Mouse (Mus musculus): ENCODE data around the gene Kctd17. TPM values are rescaled to one million over a fixed set of nuclear protein-coding genes. Genes with fewer than 3 reads are reported as not detected.

Kctd17 gene
- polyA plus RNA-seq, 1 experiment from 2014 or later = 22.0 TPM

GRCm38 (mm10) chr15:78478073-78478472 is 49.7 kb downstream of the Kctd17 start:
- H3K9me3 ChIP-seq (ENCODE audit: control insufficient read depth, low read length) = no peaks in the 10 kb centered on the region
- ATAC-seq (ENCODE audit: insufficient number of reproducible peaks, insufficient read depth, low FRiP score, low read depth) = no peak
- no peak overlapping the region for H3K9ac ChIP-seq (ENCODE audit: low read length)

GRCm38 (mm10) chr15:78479470-78479869 is 51.1 kb downstream of the Kctd17 start:
- Histone ChIP-seq H3K36me3 (ENCODE audit: control insufficient read depth, insufficient read depth, low read length) (no peaks in the 10 kb centered on the region), H3K27me3 (ENCODE audit: control insufficient read depth, insufficient read depth, low read length) (0 out of 2 replicates have a peak, but pooled peaks cover 7% of the 10 kb centered on the region), H3K27ac (replicated peaks in 1 of 2; ENCODE audit: control insufficient read depth in 1 of 2, insufficient read depth in 1 of 2, low read depth in 2 of 2, low read length in 2 of 2) (no peak overlapping the region), H3K4me2 (ENCODE audit: low read length) (no peak overlapping the region), H3K9me3 (ENCODE audit: control insufficient read depth, low read length) (no peaks in the 10 kb centered on the region), H3K4me3 (ENCODE audit: control insufficient read depth in 1 of 2, insufficient read depth in 1 of 2, low read depth in 1 of 2, low read length in 2 of 2) (no peak overlapping the region), H3K9ac (ENCODE audit: low read length) (no peak overlapping the region), H3K4me1 (ENCODE audit: control insufficient read depth in 2 of 2, insufficient read depth in 2 of 2, low read length in 2 of 2) (peaks cover 3 to 9% of the 10 kb centered on the region in 2 experiments; a peak in 1 of 4 replicates)
- whole genome bisulfite sequencing = 70% methylated on average over 5 of the region's 5 CpGs
- no peak for ATAC-seq (ENCODE audit: insufficient number of reproducible peaks, insufficient read depth, low FRiP score, low read depth)

More at GRCm38 (mm10) chr15:78478073-78478472, 49.7 kb downstream of the Kctd17 start:
- Histone ChIP-seq H3K4me1 (ENCODE audit: control insufficient read depth in 2 of 2, insufficient read depth in 2 of 2, low read length in 2 of 2) (peaks cover 3 to 9% of the 10 kb centered on the region in 2 experiments; a peak in 1 of 4 replicates), H3K4me2 (ENCODE audit: low read length) (no peak overlapping the region), H3K36me3 (ENCODE audit: control insufficient read depth, insufficient read depth, low read length) (no peaks in the 10 kb centered on the region), H3K4me3 (ENCODE audit: control insufficient read depth in 1 of 2, insufficient read depth in 1 of 2, low read depth in 1 of 2, low read length in 2 of 2) (no peak overlapping the region), H3K27me3 (ENCODE audit: control insufficient read depth, insufficient read depth, low read length) (0 out of 2 replicates have a peak, but pooled peaks cover 3% of the 10 kb centered on the region), H3K27ac (replicated peaks in 1 of 2; ENCODE audit: control insufficient read depth in 1 of 2, insufficient read depth in 1 of 2, low read depth in 2 of 2, low read length in 2 of 2) (no peak overlapping the region)
- 81% methylated on average over 4 of the region's 4 CpGs for WGBS

- no peak overlapping the region for H3K4me2 ChIP-seq (ENCODE audit: low read length)
- 68% methylated on average over 7 of the region's 7 CpGs for WGBS
- no peaks in the 10 kb centered on the region for H3K36me3 ChIP-seq (ENCODE audit: control insufficient read depth, insufficient read depth, low read length)
- H3K27me3 ChIP-seq (ENCODE audit: control insufficient read depth, insufficient read depth, low read length) = 0 out of 2 replicates have a peak, but pooled peaks cover 12% of the 10 kb centered on the region
- no peak overlapping the region for H3K27ac ChIP-seq (replicated peaks in 1 of 2; ENCODE audit: control insufficient read depth in 1 of 2, insufficient read depth in 1 of 2, low read depth in 2 of 2, low read length in 2 of 2)
- no peak overlapping the region for H3K9ac ChIP-seq (ENCODE audit: low read length)
- ATAC-seq (ENCODE audit: insufficient number of reproducible peaks, insufficient read depth, low FRiP score, low read depth) = no peak
- H3K9me3 ChIP-seq (ENCODE audit: control insufficient read depth, low read length) = no peaks in the 10 kb centered on the region
- H3K4me3 ChIP-seq (ENCODE audit: control insufficient read depth in 1 of 2, insufficient read depth in 1 of 2, low read depth in 1 of 2, low read length in 2 of 2) = no peak overlapping the region
- H3K4me1 ChIP-seq (ENCODE audit: control insufficient read depth in 2 of 2, insufficient read depth in 2 of 2, low read length in 2 of 2) = peaks cover 3 to 9% of the 10 kb centered on the region in 2 experiments; a peak in 1 of 4 replicates
These were observed 51.7 kb downstream of the Kctd17 start for GRCm38 (mm10) chr15:78480111-78480510.

GRCm38 (mm10) chr15:78480991-78481390 is 52.6 kb downstream of the Kctd17 start:
- Histone ChIP-seq H3K4me1 (ENCODE audit: control insufficient read depth in 2 of 2, insufficient read depth in 2 of 2, low read length in 2 of 2) (peaks cover 0 to 7% of the 10 kb centered on the region in 2 experiments; a peak in 1 of 4 replicates), H3K9me3 (ENCODE audit: control insufficient read depth, low read length) (no peaks in the 10 kb centered on the region), H3K9ac (ENCODE audit: low read length) (no peak overlapping the region), H3K4me3 (ENCODE audit: control insufficient read depth in 1 of 2, insufficient read depth in 1 of 2, low read depth in 1 of 2, low read length in 2 of 2) (no peak overlapping the region), H3K27me3 (ENCODE audit: control insufficient read depth, insufficient read depth, low read length) (0 out of 2 replicates have a peak, but pooled peaks cover 12% of the 10 kb centered on the region), H3K4me2 (ENCODE audit: low read length) (no peak overlapping the region), H3K36me3 (ENCODE audit: control insufficient read depth, insufficient read depth, low read length) (no peaks in the 10 kb centered on the region), H3K27ac (replicated peaks in 1 of 2; ENCODE audit: control insufficient read depth in 1 of 2, insufficient read depth in 1 of 2, low read depth in 2 of 2, low read length in 2 of 2) (no peak overlapping the region)
- ATAC-seq (ENCODE audit: insufficient number of reproducible peaks, insufficient read depth, low FRiP score, low read depth) = no peak
- WGBS = 34% methylated on average over 2 of the region's 2 CpGs

GRCm38 (mm10) chr15:78481448-78482000 is 53.2 kb downstream of the Kctd17 start:
- 51% methylated on average over 9 of the region's 9 CpGs for WGBS
- H3K9me3 ChIP-seq (ENCODE audit: control insufficient read depth, low read length) = no peaks in the 10 kb centered on the region
- H3K4me1 ChIP-seq (ENCODE audit: control insufficient read depth in 2 of 2, insufficient read depth in 2 of 2, low read length in 2 of 2) = peaks cover 0 to 7% of the 10 kb centered on the region in 2 experiments; a peak in 1 of 4 replicates
- H3K4me2 ChIP-seq (ENCODE audit: low read length) = no peak overlapping the region
- H3K9ac ChIP-seq (ENCODE audit: low read length) = no peak overlapping the region
- ATAC-seq (ENCODE audit: insufficient number of reproducible peaks, insufficient read depth, low FRiP score, low read depth) = no peak
- 0 out of 2 replicates have a peak, but pooled peaks cover 12% of the 10 kb centered on the region for H3K27me3 ChIP-seq (ENCODE audit: control insufficient read depth, insufficient read depth, low read length)
- H3K27ac ChIP-seq (replicated peaks in 1 of 2; ENCODE audit: control insufficient read depth in 1 of 2, insufficient read depth in 1 of 2, low read depth in 2 of 2, low read length in 2 of 2) = no peak overlapping the region
- no peaks in the 10 kb centered on the region for H3K36me3 ChIP-seq (ENCODE audit: control insufficient read depth, insufficient read depth, low read length)
- no peak overlapping the region for H3K4me3 ChIP-seq (ENCODE audit: control insufficient read depth in 1 of 2, insufficient read depth in 1 of 2, low read depth in 1 of 2, low read length in 2 of 2)

GRCm38 (mm10) chr15:78482518-78482917 is 54.2 kb downstream of the Kctd17 start:
- Histone ChIP-seq H3K9ac (ENCODE audit: low read length) (no peak overlapping the region), H3K4me2 (ENCODE audit: low read length) (no peak overlapping the region), H3K9me3 (ENCODE audit: control insufficient read depth, low read length) (no peaks in the 10 kb centered on the region), H3K4me3 (ENCODE audit: control insufficient read depth in 1 of 2, insufficient read depth in 1 of 2, low read depth in 1 of 2, low read length in 2 of 2) (no peak overlapping the region), H3K4me1 (ENCODE audit: control insufficient read depth in 2 of 2, insufficient read depth in 2 of 2, low read length in 2 of 2) (peaks cover 0 to 7% of the 10 kb centered on the region in 2 experiments; a peak in 1 of 4 replicates), H3K27me3 (ENCODE audit: control insufficient read depth, insufficient read depth, low read length) (0 out of 2 replicates have a peak, but pooled peaks cover 15% of the 10 kb centered on the region), H3K27ac (replicated peaks in 1 of 2; ENCODE audit: control insufficient read depth in 1 of 2, insufficient read depth in 1 of 2, low read depth in 2 of 2, low read length in 2 of 2) (no peak overlapping the region), H3K36me3 (ENCODE audit: control insufficient read depth, insufficient read depth, low read length) (no peaks in the 10 kb centered on the region)
- 66% methylated on average over 3 of the region's 3 CpGs for WGBS
- no peak for ATAC-seq (ENCODE audit: insufficient number of reproducible peaks, insufficient read depth, low FRiP score, low read depth)

- H3K4me1 ChIP-seq (ENCODE audit: control insufficient read depth in 2 of 2, insufficient read depth in 2 of 2, low read length in 2 of 2) = peaks cover 0 to 7% of the 10 kb centered on the region in 2 experiments; a peak in 1 of 4 replicates
- H3K4me2 ChIP-seq (ENCODE audit: low read length) = no peak overlapping the region
- no peaks in the 10 kb centered on the region for H3K36me3 ChIP-seq (ENCODE audit: control insufficient read depth, insufficient read depth, low read length)
- no peak for ATAC-seq (ENCODE audit: insufficient number of reproducible peaks, insufficient read depth, low FRiP score, low read depth)
- 0 out of 2 replicates have a peak, but pooled peaks cover 11% of the 10 kb centered on the region for H3K27me3 ChIP-seq (ENCODE audit: control insufficient read depth, insufficient read depth, low read length)
- H3K4me3 ChIP-seq (ENCODE audit: control insufficient read depth in 1 of 2, insufficient read depth in 1 of 2, low read depth in 1 of 2, low read length in 2 of 2) = no peak overlapping the region
- H3K27ac ChIP-seq (replicated peaks in 1 of 2; ENCODE audit: control insufficient read depth in 1 of 2, insufficient read depth in 1 of 2, low read depth in 2 of 2, low read length in 2 of 2) = no peak overlapping the region
- no peak overlapping the region for H3K9ac ChIP-seq (ENCODE audit: low read length)
- no peaks in the 10 kb centered on the region for H3K9me3 ChIP-seq (ENCODE audit: control insufficient read depth, low read length)
- WGBS = 68% methylated on average over 4 of the region's 4 CpGs
These were observed 54.9 kb downstream of the Kctd17 start for GRCm38 (mm10) chr15:78483311-78483710.

Data from heart, embryonic 14.5 days (tissue).